Mouse (Mus musculus) kidney, embryonic 14.5 days (tissue): ENCODE measurements around the gene Fen1. TPM values are rescaled to one million over a fixed set of nuclear protein-coding genes. Genes with fewer than 3 reads are reported as not detected.

Experiments
- ATAC-seq: fragments of 200-750 bp; cut with Nextera tagmentation; 2 replicates; pipeline ENCODE4 v1.8.0; 2017; ENCODE audit warnings: moderate number of reproducible peaks, mild to moderate bottlenecking, moderate TSS enrichment, moderate library complexity; ENCODE audit not compliant: low FRiP score, low TSS enrichment
- H3K27ac ChIP-seq: fragments of 300-500 bp; sonication (generic); 2 replicates; pipeline ENCODE4 v1.5.1; 2014; ENCODE audit warnings: low read depth, mild to moderate bottlenecking, low read length, moderate library complexity, mixed read lengths
- H3K27me3 ChIP-seq: fragments of 300-500 bp; sonication (generic); 2 replicates; pipeline ENCODE4 v1.6.1; 2014; ENCODE audit warnings: mild to moderate bottlenecking, low read length; ENCODE audit not compliant: control insufficient read depth, insufficient read depth
- H3K36me3 ChIP-seq: fragments of 300-500 bp; sonication (generic); 2 replicates; pipeline ENCODE4 v1.6.1; 2014; ENCODE audit warnings: low read length, mixed read lengths; ENCODE audit not compliant: control insufficient read depth, insufficient read depth
- H3K4me1 ChIP-seq: fragments of 300-500 bp; sonication (generic); 2 replicates; pipeline ENCODE4 v1.6.1; 2014; ENCODE audit warnings: low read length, mixed read lengths; ENCODE audit not compliant: control insufficient read depth, insufficient read depth
- H3K4me2 ChIP-seq: fragments of 300-500 bp; sonication (generic); replicated peaks from 2 replicates; pipeline ENCODE4 v1.6.1; 2014; ENCODE audit warnings: low read depth, mild to moderate bottlenecking, low read length
- H3K4me3 ChIP-seq: fragments of 300-500 bp; sonication (generic); 2 replicates; pipeline ENCODE4 v1.5.1; 2014; ENCODE audit warnings: mild to moderate bottlenecking, low read length
- H3K9ac ChIP-seq: fragments of 300-500 bp; sonication (generic); 2 replicates; pipeline ENCODE4 v1.6.1; 2014; ENCODE audit warnings: low read depth, mild to moderate bottlenecking, low read length, moderate library complexity
- H3K9me3 ChIP-seq: fragments of 300-500 bp; sonication (generic); 2 replicates; pipeline ENCODE4 v1.6.1; 2016; ENCODE audit warnings: low read length; ENCODE audit not compliant: control insufficient read depth
- WGBS: fragments of 180-500 bp; shearing (Covaris S2); extraction: QIAGEN DNeasy Blood & Tissue Kit; methylation state at CpG from one replicate; pipeline ENCODE4 v1.1.7; 2014; 5-methylcytosine and 5-hydroxymethylcytosine counted together
- polyA plus RNA-seq: library from polyadenylated mRNA; unstranded; fragments of >200 nt; fragmentation: Nextera tagmentation; extraction: Ambion mirVana; gene quantifications from 2 replicates; pipeline ENCODE4 v1.2.1, GENCODE M21; 2014

Fen1 gene
- polyA plus RNA-seq, 1 experiment from 2014 or later = 99.2 TPM

- H3K27ac ChIP-seq = peak overlapping the region; percentile 42; the same call in 1 of the 2 replicates
- no peak overlapping the region for H3K9ac ChIP-seq
- no peak for ATAC-seq
- H3K36me3 ChIP-seq = no peaks in the 10 kb centered on the region
- no peaks in the 10 kb centered on the region for H3K27me3 ChIP-seq
- H3K9me3 ChIP-seq = no peaks in the 10 kb centered on the region
- H3K4me2 ChIP-seq = no peak overlapping the region
- no peak overlapping the region for H3K4me3 ChIP-seq
- 15% methylated on average over 8 of the region's 8 CpGs for WGBS
- H3K4me1 ChIP-seq = peaks cover 31% of the 10 kb centered on the region
These were observed 18.7 kb upstream of the Fen1 start for GRCm38 (mm10) chr19:10222656-10223055.

DNA sequence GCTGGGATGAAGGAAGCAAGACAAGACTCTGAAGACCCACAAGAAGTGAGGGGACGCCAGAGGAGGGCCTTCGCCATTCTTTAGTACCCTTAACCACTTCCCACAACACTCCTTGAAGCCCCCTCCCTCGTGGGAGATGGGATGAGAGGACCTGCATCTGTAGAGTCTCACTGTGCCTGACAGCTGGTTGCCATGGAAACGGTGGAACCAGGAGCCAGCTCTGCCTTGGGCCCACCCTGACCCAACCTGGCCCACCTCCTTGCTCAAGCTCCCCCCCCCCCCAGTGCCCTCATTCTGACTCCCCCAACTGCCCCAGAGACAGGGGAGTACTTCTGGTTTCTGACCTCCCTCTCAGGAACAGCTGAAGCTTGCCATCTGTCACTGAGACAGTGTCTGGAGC, 17.6 kb upstream of the Fen1 start:
- ATAC-seq = peak; percentile 50; the same call in 1 of the 2 replicates
- H3K27ac ChIP-seq = no peak overlapping the region

DNA sequence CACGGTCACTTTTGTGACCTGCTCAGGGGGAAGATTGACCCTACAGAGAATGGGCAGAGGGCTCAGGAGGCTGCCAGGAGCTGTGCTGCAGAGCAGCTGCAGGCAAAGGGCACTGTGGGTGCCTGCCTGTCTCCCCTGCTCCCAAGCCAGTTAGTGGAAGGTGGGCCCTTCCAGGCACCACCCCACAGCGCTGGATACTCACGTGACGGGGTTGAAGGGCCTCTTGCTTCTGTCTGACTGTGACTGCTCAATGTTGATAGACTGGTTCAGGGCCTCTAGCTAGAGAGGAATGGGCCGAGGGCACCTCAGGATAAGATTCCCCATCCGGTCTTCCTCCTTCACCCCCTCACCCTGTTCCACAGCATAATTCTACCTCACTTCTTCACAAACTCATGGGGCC, 15.6 kb upstream of the Fen1 start:
- H3K4me1 ChIP-seq = peaks cover 17% of the 10 kb centered on the region
- H3K9ac ChIP-seq = no peak overlapping the region
- ATAC-seq = no peak
- WGBS = 60% methylated on average over 6 of the region's 6 CpGs
- no peaks in the 10 kb centered on the region for H3K36me3 ChIP-seq
- H3K27me3 ChIP-seq = no peaks in the 10 kb centered on the region
- no peak overlapping the region for H3K4me2 ChIP-seq
- no peak overlapping the region for H3K4me3 ChIP-seq
- no peak overlapping the region for H3K27ac ChIP-seq
- no peaks in the 10 kb centered on the region for H3K9me3 ChIP-seq

More for the DNA sequence above, 17.6 kb upstream of the Fen1 start:
- Histone ChIP-seq H3K9ac (no peak overlapping the region), H3K9me3 (no peaks in the 10 kb centered on the region), H3K4me2 (no peak overlapping the region), H3K27me3 (no peaks in the 10 kb centered on the region), H3K4me3 (no peak overlapping the region), H3K36me3 (no peaks in the 10 kb centered on the region), H3K4me1 (peaks cover 24% of the 10 kb centered on the region)
- WGBS = 25% methylated on average over 4 of the region's 4 CpGs

DNA sequence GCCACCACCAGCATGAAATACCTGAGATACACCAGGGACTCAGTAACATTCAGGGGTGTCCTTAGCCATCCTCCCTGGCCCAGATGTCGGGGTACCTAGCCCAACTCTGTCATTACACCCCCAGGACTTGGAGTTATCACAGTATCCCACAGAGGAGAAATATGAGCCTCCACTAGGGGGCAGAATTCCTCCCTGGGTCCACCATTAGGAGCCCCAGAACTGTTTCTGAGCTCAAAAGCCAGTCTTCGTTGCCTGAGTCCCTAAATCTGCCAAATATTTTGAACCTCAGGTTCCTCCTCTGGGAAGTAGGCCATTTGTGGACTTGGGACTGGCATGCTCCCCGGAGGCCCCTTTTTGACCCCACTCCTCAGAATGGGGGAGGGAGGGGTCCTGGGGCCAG, 15.1 kb upstream of the Fen1 start:
- Histone ChIP-seq H3K27me3 (no peaks in the 10 kb centered on the region), H3K9me3 (no peaks in the 10 kb centered on the region), H3K4me1 (peaks cover 12% of the 10 kb centered on the region; the same call in 1 of the 2 replicates), H3K27ac (no peak overlapping the region), H3K4me2 (no peak overlapping the region), H3K9ac (no peak overlapping the region), H3K36me3 (peaks cover 1% of the 10 kb centered on the region; the same call in 1 of the 2 replicates), H3K4me3 (no peak overlapping the region)
- no peak for ATAC-seq
- WGBS = 36% methylated on average over 3 of the region's 3 CpGs

GRCm38 (mm10) chr19:10216101-10216500, 12.1 kb upstream of the Fen1 start:
- H3K27me3 ChIP-seq = no peaks in the 10 kb centered on the region
- ATAC-seq = no peak
- no peaks in the 10 kb centered on the region for H3K9me3 ChIP-seq
- WGBS = 68% methylated on average over 8 of the region's 8 CpGs
- H3K36me3 ChIP-seq = peaks cover 18% of the 10 kb centered on the region; the same call in 1 of the 2 replicates
- no peak overlapping the region for H3K9ac ChIP-seq
- H3K27ac ChIP-seq = no peak overlapping the region
- no peak overlapping the region for H3K4me2 ChIP-seq
- no peaks in the 10 kb centered on the region for H3K4me1 ChIP-seq
- H3K4me3 ChIP-seq = no peak overlapping the region

DNA sequence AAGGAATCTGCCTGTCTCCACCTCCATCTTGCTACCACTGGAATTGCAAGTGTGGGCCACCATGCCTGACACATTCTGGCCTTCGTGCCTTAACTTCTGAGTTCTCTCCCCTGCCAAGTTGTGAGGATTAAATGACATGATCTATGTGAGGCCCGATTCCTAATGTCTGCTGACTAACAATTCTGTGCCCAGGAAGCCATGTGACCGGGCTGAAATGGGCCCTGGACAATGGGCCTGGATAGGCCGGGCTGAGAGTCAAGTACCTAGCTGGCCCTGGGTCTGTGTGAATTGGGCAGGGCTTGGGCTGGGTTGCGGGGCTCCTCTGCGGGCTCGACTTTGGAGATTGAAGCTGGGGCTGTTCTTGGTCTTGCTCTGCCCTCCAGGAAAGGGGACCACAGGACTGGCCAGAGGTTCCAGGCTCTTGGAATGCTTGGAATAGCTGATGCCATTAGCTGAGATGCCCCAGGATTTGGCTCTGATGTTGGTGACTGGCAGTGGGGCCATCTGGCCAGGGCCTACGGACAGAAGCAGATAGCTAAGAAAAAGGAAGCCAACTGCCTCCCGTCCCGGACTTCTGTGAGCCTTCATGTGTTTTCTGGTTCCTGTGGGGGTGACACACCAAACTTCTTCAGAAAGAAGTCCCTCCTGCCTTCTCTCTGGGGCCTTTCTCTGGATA, 10.0 kb upstream of the Fen1 start:
- H3K4me2 ChIP-seq = no peak overlapping the region
- no peaks in the 10 kb centered on the region for H3K9me3 ChIP-seq
- no peak overlapping the region for H3K9ac ChIP-seq
- H3K4me1 ChIP-seq = no peaks in the 10 kb centered on the region
- H3K27ac ChIP-seq = no peak overlapping the region
- peaks cover 34% of the 10 kb centered on the region for H3K36me3 ChIP-seq
- ATAC-seq = no peak
- H3K27me3 ChIP-seq = no peaks in the 10 kb centered on the region
- WGBS = 88% methylated on average over 10 of the region's 10 CpGs
- H3K4me3 ChIP-seq = no peak overlapping the region

DNA sequence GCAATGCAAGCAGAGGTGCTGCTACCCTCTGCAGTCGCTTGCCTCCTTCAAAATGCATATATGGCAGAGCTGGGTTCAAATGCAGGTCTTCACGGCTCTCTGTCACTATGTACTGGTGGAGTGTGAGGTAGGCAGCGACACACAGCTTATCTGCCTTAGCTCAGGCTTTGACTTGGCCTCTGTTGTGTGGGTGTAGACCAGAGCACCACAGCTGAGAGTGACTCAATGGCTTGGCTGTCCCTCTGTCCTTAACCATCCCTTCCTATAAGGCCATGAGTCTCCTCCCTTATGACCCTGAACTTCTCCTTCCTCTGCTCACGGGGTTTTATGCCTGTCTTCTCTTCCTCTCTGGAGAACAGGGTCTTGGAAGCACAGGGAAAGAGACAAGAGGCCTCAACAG, 6.9 kb upstream of the Fen1 start:
- Histone ChIP-seq H3K36me3 (peaks cover 62% of the 10 kb centered on the region), H3K9me3 (no peaks in the 10 kb centered on the region), H3K27ac (no peak overlapping the region), H3K4me2 (no peak overlapping the region), H3K9ac (no peak overlapping the region), H3K4me3 (no peak overlapping the region), H3K27me3 (no peaks in the 10 kb centered on the region), H3K4me1 (no peaks in the 10 kb centered on the region)
- 76% methylated on average over 4 of the region's 4 CpGs for WGBS
- no peak for ATAC-seq

- Histone ChIP-seq H3K4me1 (no peaks in the 10 kb centered on the region), H3K9ac (no peak overlapping the region), H3K4me2 (no peak overlapping the region), H3K27ac (no peak overlapping the region), H3K27me3 (no peaks in the 10 kb centered on the region), H3K9me3 (no peaks in the 10 kb centered on the region), H3K36me3 (peaks cover 59% of the 10 kb centered on the region), H3K4me3 (no peak overlapping the region)
- 88% methylated on average over 3 of the region's 3 CpGs for WGBS
- no peak for ATAC-seq
These were observed 4.9 kb upstream of the Fen1 start for GRCm38 (mm10) chr19:10208851-10209250.

DNA sequence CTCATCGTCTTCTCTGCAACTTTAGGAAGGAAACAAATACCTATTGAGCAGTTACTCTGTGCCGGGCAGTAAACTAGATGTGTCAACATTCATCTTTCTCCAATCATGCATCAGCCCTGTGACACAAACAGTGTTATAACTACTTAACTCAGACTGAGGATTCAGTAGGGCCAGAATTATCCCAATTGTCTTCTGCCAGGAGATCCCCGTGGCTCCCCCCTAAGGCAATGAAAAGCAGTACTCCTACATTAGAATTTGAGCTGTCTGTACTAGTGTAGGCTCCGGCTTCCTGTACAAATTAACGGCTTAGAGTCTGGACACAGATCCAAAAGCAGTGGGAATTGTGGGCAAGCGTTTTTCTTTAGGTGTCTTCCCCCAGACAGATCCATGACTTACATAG, 1.1 kb upstream of the Fen1 start:
- Histone ChIP-seq H3K4me2 (peak overlapping the region; percentile 74), H3K9me3 (no peaks in the 10 kb centered on the region), H3K4me3 (peak overlapping the region; percentile 68; the same call in 1 of the 2 replicates), H3K36me3 (peaks cover 55% of the 10 kb centered on the region), H3K4me1 (peaks cover 8% of the 10 kb centered on the region), H3K27me3 (no peaks in the 10 kb centered on the region), H3K27ac (no peak overlapping the region), H3K9ac (peak overlapping the region; percentile 84; the same call in 1 of the 2 replicates)
- 74% methylated on average over 6 of the region's 6 CpGs for WGBS
- no peak for ATAC-seq
